Mouse (Mus musculus) left cerebral cortex, postnatal 36 days (tissue): ENCODE measurements around the gene Gm10642. TPM values are rescaled to one million over a fixed set of nuclear protein-coding genes. Genes with fewer than 3 reads are reported as not detected.

Experiments
- total RNA-seq, 2 experiments: library from RNA; stranded (reverse); gene quantifications; 2 replicates each; pipeline ENCODE4 v1.2.3; 2021

Gm10642 gene
- total RNA-seq, 2 experiments from 2014 or later: 1.2 to 1.4 TPM

Other genes starting within 250 kb of the Gm10642 start
- 1 to 10 TPM in 1 of 2 experiments, under 1 TPM in 1; 0.96 to 1.5 TPM for gene Ccnb2, start 234.7 kb upstream of the Gm10642 start, total RNA-seq
- gene Rnf111, start 152.5 kb upstream of the Gm10642 start, total RNA-seq: 10 to 100 TPM; 36.0 to 45.7 TPM
- 10 to 100 TPM; 37.1 to 59.6 TPM for gene Sltm, start 113.5 kb upstream of the Gm10642 start, total RNA-seq
- 10 to 100 TPM; 37.8 to 40.8 TPM for gene Mindy2, start 923 bp downstream of the Gm10642 start, total RNA-seq
- 10 to 100 TPM; 66.8 to 68.4 TPM for gene Adam10, start 22.7 kb downstream of the Gm10642 start, total RNA-seq